Mouse (Mus musculus) c-Kit-positive CD71-negative TER-119-negative erythroid progenitor cells, embryonic 14.5 days (primary cell): ENCODE measurements around the gene Mitd1.

Source experiments
- DNase-seq: peaks from one replicate; pipeline ENCODE4 v3.0.0-alpha.2; 2013; ENCODE audit warnings: low read depth

Gene Mitd1

GRCm38 (mm10) chr1:37890025-37890652 lies at the start of gene Mitd1, which contains the start of gene Mrpl30:
Gene Mitd1, minus strand, starts transcription at chr1:37890411.
Gene Mrpl30, plus strand, starts transcription at chr1:37890477.
- DNase-seq, result peak; percentile 94

GRCm38 (mm10) chr1:37931806-37932205 lies 41.6 kb upstream of the Mitd1 start:
- DNase-seq, result no peak

DNA sequence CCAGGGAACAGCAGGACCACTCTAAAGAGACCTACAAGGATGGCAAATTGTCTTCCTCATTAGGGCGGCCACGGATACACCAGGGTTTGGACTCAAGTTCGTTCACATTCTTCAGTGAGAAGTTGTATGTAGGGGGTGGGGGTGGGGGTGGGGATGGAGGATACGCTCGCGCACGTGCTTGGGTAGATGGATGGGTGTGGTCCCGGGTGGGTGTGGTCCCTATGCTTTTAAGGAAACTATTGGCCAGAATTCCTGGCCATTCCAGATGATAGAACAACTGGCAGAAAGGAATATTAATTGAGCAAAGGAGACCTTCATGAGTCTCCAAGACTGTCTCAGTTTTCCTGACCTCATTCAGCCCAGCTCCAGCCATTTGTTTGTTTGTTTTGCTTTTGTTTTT lies 35.8 kb upstream of the Mitd1 start:
- no peak for DNase-seq

GRCm38 (mm10) chr1:37922536-37922935 lies 32.3 kb upstream of the Mitd1 start:
- no peak for DNase-seq

- no peak for DNase-seq
Observed at GRCm38 (mm10) chr1:37918096-37918495, 27.9 kb upstream of the Mitd1 start.

DNA sequence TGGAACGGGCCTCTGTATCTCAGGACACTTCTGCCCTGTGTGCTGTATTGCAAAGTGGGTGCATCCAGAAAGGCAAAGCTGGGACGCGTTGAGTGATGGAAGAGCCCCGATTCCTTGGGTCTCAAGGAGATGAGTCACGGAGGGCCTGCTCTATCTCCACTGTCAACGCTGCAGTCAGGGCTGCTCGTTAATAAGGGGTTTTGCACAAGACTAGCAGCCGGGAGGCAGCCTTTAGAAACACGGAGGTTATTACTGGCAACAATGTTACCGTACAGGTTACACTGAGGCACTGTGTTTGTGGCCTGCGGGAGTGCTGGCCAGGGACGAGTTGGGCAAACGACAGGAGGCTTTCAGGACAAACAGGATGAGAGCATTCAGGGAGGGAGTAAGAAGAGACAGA lies 27.5 kb upstream of the Mitd1 start:
- no peak for DNase-seq

- DNase-seq, result no peak
Observed at GRCm38 (mm10) chr1:37916393-37916792, 26.2 kb upstream of the Mitd1 start, which contains the start of gene Lyg2. Gene Lyg2, minus strand, starts transcription at chr1:37916493.

- no peak for DNase-seq
Observed at GRCm38 (mm10) chr1:37912751-37913150, 22.5 kb upstream of the Mitd1 start.

GRCm38 (mm10) chr1:37903178-37903577 lies 13.0 kb upstream of the Mitd1 start:
- DNase-seq, result no peak

- DNase-seq, result no peak
Observed at GRCm38 (mm10) chr1:37900288-37900687, 10.1 kb upstream of the Mitd1 start.

DNA sequence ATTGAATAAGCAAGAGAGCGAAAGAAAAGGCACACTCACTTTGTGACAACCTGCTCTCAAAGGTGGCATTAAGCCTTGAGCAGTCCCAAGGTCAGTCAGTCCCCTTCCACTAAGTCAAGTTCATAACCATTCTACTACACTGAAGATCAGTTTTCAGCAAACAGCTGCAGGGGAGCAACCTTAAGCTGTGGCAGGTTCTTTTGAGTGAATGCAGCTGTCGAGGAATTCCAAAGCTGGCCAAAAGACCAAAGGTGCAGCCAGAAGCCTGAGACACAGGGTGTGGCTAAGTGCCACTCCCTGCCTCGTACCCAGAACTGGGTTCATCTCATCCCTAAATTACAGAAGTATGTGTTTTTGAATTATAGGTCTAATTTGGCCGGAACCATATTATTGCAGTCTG lies 9.6 kb upstream of the Mitd1 start:
- DNase-seq, result no peak

DNA sequence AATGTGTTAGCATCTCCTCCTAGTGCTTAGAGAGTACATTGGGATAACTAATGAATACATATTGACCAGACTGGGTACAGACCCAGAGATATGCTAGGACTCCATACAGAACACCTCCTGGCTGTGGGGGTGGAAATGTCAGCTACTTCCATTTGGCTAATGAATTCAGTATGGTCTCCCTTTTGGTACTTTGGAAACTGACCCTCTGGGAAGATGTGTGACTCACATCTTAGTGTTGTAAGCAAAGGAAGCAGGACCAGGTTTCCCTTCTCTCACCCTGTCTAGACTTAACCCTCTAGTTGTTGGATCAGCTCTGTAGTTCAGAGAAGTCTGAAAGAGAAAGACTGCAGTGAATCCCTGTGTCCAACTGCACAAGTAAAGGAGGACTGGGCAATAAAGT lies 4.4 kb upstream of the Mitd1 start:
- no peak for DNase-seq

GRCm38 (mm10) chr1:37891400-37891799 lies 1.2 kb upstream of the Mitd1 start:
- DNase-seq, result no peak

DNA sequence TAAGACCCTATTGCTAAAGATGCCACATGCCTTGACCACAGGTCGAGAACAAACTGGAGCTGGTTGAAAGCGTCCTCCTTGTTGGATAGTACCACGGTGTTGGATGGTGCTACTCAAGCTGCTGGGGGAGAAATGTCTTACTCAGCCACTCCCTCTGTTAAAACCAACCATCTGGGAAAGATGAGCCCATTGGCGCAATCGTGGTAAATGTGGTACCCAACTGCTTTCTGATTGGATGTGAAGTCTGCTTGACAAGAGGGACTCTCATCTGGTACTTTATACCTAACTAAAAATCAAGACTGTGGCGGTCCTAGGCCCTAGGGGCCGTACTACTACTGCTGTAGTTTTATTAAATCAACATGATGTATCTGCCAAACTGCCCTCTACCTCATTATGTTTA lies 1.0 kb downstream of the Mitd1 start:
- DNase-seq, result no peak

DNA sequence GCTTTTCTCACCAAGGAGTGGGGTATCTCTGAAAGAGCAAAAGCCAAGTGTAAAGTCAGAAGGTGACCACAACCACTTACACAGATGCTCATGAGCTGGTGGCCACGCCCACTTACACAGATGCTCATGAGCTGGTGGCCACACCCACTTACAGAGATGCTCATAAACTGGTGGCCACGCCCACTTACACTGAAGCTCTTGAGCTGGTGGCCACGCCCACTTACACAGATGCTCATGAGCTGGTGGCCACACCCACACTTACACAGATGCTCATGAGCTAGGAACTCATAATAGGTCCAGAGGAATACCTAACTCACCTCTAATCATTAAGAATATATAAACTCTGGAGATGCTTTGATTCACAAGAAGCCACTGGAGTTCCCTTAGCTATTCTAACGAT lies 5.8 kb downstream of the Mitd1 start:
- peak; percentile 56 for DNase-seq

DNA sequence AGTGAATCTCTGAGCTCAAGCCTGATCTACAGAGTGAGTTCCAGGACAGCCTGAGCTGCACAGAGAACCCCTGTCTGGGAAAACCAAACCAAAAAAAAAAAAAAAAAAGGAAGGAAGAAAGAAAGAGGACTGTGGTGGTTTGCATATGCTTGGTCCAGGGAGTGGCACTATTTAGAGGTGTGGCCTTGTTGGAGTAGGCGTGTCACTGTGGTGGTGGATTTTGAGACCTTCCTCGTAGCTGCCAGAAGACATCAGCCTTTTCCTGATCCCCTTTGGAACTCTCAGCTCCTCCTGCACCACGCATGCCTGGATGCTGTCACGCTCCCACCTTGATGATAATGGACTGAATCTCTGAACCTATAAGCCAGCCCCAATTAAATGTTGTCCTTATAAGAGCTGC lies 6.8 kb downstream of the Mitd1 start:
- DNase-seq, result no peak

GRCm38 (mm10) chr1:37877736-37878460 lies 12.3 kb downstream of the Mitd1 start:
- DNase-seq, result no peak

GRCm38 (mm10) chr1:37873157-37873556 lies 17.1 kb downstream of the Mitd1 start:
- DNase-seq, result no peak

GRCm38 (mm10) chr1:37872131-37873067 lies 17.8 kb downstream of the Mitd1 start:
- peak; percentile 77 for DNase-seq

DNA sequence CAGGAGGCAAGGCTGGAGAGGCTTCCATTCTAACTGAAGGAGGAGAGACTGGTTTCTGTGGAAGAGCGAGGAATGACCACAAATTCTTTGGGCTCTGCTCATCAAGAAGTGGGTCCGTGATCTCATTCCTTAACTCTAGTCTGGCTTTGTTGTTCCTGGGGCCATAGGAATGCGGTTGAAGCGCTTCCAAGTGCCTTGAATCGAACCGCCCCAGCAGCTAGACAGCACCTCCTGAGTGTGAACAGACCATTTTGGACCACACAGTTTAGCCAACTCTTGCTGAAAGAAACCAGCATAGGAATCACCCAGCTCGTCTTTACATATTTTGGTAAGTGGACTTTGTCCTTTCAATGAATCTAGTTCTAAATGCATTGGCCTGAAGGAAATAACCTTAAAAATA lies 18.5 kb downstream of the Mitd1 start, which contains the start of gene Lipt1:
Lipt1 (plus strand) TSS at position 35 of the 400 bp plus-strand sequence.
- DNase-seq, result no peak

GRCm38 (mm10) chr1:37869362-37869761 lies 20.8 kb downstream of the Mitd1 start:
- no peak for DNase-seq

GRCm38 (mm10) chr1:37868640-37869039 lies 21.6 kb downstream of the Mitd1 start:
- DNase-seq, result no peak
